Mouse (Mus musculus): ENCODE data around the gene Serpina10. TPM values are rescaled to one million over a fixed set of nuclear protein-coding genes. Genes with fewer than 3 reads are reported as not detected.

The Serpina10 gene
- polyA plus RNA-seq (2015; fragmentation: Nextera tagmentation; extraction: Ambion mirVana), result 1.3 and 1.5 TPM in 2 replicates

DNA sequence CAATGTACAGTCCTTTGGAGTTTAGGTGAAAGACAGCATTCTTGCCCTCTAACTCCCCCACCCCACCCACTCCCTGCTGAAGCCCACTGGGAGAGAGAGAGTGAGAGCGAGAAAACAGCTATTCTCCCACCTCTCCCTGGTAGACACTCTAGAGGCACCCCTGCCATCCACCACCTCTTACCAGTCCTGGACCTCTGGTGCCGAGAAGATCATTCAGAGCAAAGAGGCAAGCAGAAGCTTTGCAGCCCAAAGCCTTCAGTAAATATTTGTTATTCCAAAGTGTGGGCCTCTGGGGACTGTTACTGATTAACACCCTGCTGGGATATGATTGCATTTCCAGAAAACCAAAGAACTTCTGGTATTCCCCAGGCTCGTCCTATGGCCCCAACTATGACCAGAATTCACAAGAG lies at the start of gene Serpina10:
Gene Serpina10 (minus strand): TSS at position 242 of the 410 bp plus-strand sequence.

DNA sequence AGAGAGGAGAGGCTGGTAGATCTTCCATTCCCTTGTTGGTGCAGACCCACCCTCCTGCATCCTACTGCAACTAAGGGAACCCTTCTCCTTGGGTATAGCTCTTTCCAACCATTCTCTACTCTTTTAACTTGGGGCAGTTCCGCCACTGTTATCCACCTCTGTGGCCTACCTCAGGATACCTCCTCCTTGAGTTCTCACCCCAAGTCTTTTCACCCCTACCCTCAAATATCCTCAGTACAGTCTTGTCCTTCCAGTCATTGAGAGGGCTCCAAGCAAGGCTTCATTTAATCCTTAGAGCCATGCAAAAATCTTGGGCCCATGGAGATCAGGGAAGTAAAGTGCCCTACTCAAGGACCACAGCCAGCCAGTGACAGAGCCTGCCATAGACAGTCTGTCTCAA lies 44.8 kb upstream of the Serpina10 start, which contains the start of gene Serpina16:
Gene Serpina16 (minus strand): TSS at position 101 of the 400 bp plus-strand sequence.

GRCm38 (mm10) chr12:103656848-103657626 lies 25.8 kb upstream of the Serpina10 start, which contains the start of gene Serpina6:
Gene Serpina6, minus strand, starts transcription at chr12:103657212.

Other genes starting within 250 kb of the Serpina10 start
- 4.8 and 5.4 TPM in 2 replicates for gene Otub2, start 242.8 kb downstream of the Serpina10 start, polyA plus RNA-seq (2015; fragmentation: Nextera tagmentation; extraction: Ambion mirVana)
- gene 9330161L09Rik, start 223.6 kb downstream of the Serpina10 start, polyA plus RNA-seq (2015; fragmentation: Nextera tagmentation; extraction: Ambion mirVana), result 0.14 and 0.20 TPM in 2 replicates
- gene Ddx24, start 205.6 kb downstream of the Serpina10 start, polyA plus RNA-seq (2015; fragmentation: Nextera tagmentation; extraction: Ambion mirVana), result 80.4 and 108 TPM in 2 replicates
- 467 and 633 TPM in 2 replicates for gene Ifi27, start 197.2 kb downstream of the Serpina10 start, polyA plus RNA-seq (2015; fragmentation: Nextera tagmentation; extraction: Ambion mirVana)
- 213 and 463 TPM in 2 replicates for gene Ifi27l2a, start 187.8 kb downstream of the Serpina10 start, polyA plus RNA-seq (2015; fragmentation: Nextera tagmentation; extraction: Ambion mirVana)
- 0.25 and 1.2 TPM in 2 replicates for gene Ifi27l2b, start 174.2 kb downstream of the Serpina10 start, polyA plus RNA-seq (2015; fragmentation: Nextera tagmentation; extraction: Ambion mirVana)
- 1.2 and 1.5 TPM in 2 replicates for gene Ppp4r4, start 99.2 kb downstream of the Serpina10 start, polyA plus RNA-seq (2015; fragmentation: Nextera tagmentation; extraction: Ambion mirVana)
- 0.65 and 0.69 TPM in 2 replicates for gene Serpina6, start 25.8 kb upstream of the Serpina10 start, polyA plus RNA-seq (2015; fragmentation: Nextera tagmentation; extraction: Ambion mirVana)
- gene Serpina16, start 44.7 kb upstream of the Serpina10 start, polyA plus RNA-seq (2015; fragmentation: Nextera tagmentation; extraction: Ambion mirVana), result 0.08 TPM in 1 of 2 replicates, not detected in the other
- not detected in 2 replicates for gene Serpina1f, start 64.1 kb upstream of the Serpina10 start, polyA plus RNA-seq (2015; fragmentation: Nextera tagmentation; extraction: Ambion mirVana)
- 59.0 and 87.8 TPM in 2 replicates for gene Serpina1d, start 142.1 kb upstream of the Serpina10 start, polyA plus RNA-seq (2015; fragmentation: Nextera tagmentation; extraction: Ambion mirVana)
- 70.9 and 103 TPM in 2 replicates for gene Serpina1b, start 198.9 kb upstream of the Serpina10 start, polyA plus RNA-seq (2015; fragmentation: Nextera tagmentation; extraction: Ambion mirVana)
- 65.9 and 92.8 TPM in 2 replicates for gene Serpina1a, start 232.1 kb upstream of the Serpina10 start, polyA plus RNA-seq (2015; fragmentation: Nextera tagmentation; extraction: Ambion mirVana)

Data from adrenal gland, postnatal 0 days (tissue).